Mouse (Mus musculus) ES-Bruce4 (cell line): ENCODE data around the gene Ctdspl.

Experiments used
- CTCF ChIP-seq: IDR thresholded peaks from one replicate; pipeline ENCODE4 v1.8.1; 2011; ENCODE audit warnings: low read depth, low read length
- EP300 ChIP-seq: IDR thresholded peaks from 2 replicates; pipeline ENCODE4 v1.6.1; 2011; ENCODE audit warnings: low read depth, low read length; ENCODE audit not compliant: insufficient read depth
- POLR2A ChIP-seq: IDR thresholded peaks from one replicate; pipeline ENCODE4 v1.8.1; 2011; ENCODE audit warnings: low read length; ENCODE audit not compliant: insufficient read depth

GRCm38 (mm10) chr9:118975211-118975671 is 49.0 kb downstream of the Ctdspl start:
- TF ChIP-seq POLR2A (no peak), EP300 (no peak), CTCF (no peak)
